Mouse (Mus musculus) kidney, postnatal 36 days (tissue): ENCODE results near the gene Oaz3.

ENCODE experiments used
- DNase-seq, 2 experiments: peaks; one replicate each; pipeline ENCODE4 v3.0.0; 2021 to 2022; ENCODE audit warnings: mixed read lengths in 2 of 2

The Oaz3 gene

GRCm38 (mm10) chr3:94456529-94457000, 12.8 kb upstream of the Oaz3 start:
- DNase-seq = peak; percentile 83 to 89

GRCm38 (mm10) chr3:94449377-94449776, 5.7 kb upstream of the Oaz3 start:
- no peak for DNase-seq

GRCm38 (mm10) chr3:94442951-94443596, 641 bp downstream of the Oaz3 start, which contains the start of gene Mrpl9:
Mrpl9 (plus strand) TSS chr3:94443318.
- peak; percentile 95 to 97 for DNase-seq

- DNase-seq = peak; percentile 16 to 42
Observed at GRCm38 (mm10) chr3:94441182-94441581, 2.5 kb downstream of the Oaz3 start.

- no peak for DNase-seq
Observed at GRCm38 (mm10) chr3:94436420-94436819, 7.3 kb downstream of the Oaz3 start.

GRCm38 (mm10) chr3:94434305-94434704, 9.4 kb downstream of the Oaz3 start:
- peak in 1 of 2 experiments; percentile 20 for DNase-seq

GRCm38 (mm10) chr3:94430980-94431379, 12.7 kb downstream of the Oaz3 start:
- DNase-seq = no peak

- DNase-seq = peak; percentile 94 to 97
Observed at GRCm38 (mm10) chr3:94413031-94413679, 30.6 kb downstream of the Oaz3 start, which contains the start of gene Tdrkh. Tdrkh (plus strand) TSS chr3:94413273.

- peak in 1 of 2 experiments; percentile 39 for DNase-seq
Observed at GRCm38 (mm10) chr3:94412530-94412929, 31.2 kb downstream of the Oaz3 start.

GRCm38 (mm10) chr3:94405561-94405960, 38.2 kb downstream of the Oaz3 start:
- DNase-seq = peak in 1 of 2 experiments; percentile 27

- DNase-seq = no peak
Observed at GRCm38 (mm10) chr3:94404366-94405054, 39.2 kb downstream of the Oaz3 start.

- no peak for DNase-seq
Observed at GRCm38 (mm10) chr3:94402451-94402850, 41.3 kb downstream of the Oaz3 start.

GRCm38 (mm10) chr3:94399663-94400310, 43.9 kb downstream of the Oaz3 start:
- DNase-seq = no peak

GRCm38 (mm10) chr3:94398943-94399481, 44.7 kb downstream of the Oaz3 start:
- DNase-seq = peak in 1 of 2 experiments; percentile 59

GRCm38 (mm10) chr3:94398217-94398616, 45.5 kb downstream of the Oaz3 start, which contains the start of gene Lingo4:
Lingo4 (plus strand) TSS chr3:94398517.
- DNase-seq = no peak

GRCm38 (mm10) chr3:94396851-94397250, 46.9 kb downstream of the Oaz3 start:
- no peak for DNase-seq

GRCm38 (mm10) chr3:94396336-94396735, 47.4 kb downstream of the Oaz3 start:
- DNase-seq = no peak

GRCm38 (mm10) chr3:94393049-94393448, 50.7 kb downstream of the Oaz3 start:
- DNase-seq = no peak

- DNase-seq = no peak
Observed at GRCm38 (mm10) chr3:94392128-94392527, 51.6 kb downstream of the Oaz3 start.

- no peak for DNase-seq
Observed at GRCm38 (mm10) chr3:94391001-94391400, 52.7 kb downstream of the Oaz3 start.

GRCm38 (mm10) chr3:94389420-94389819, 54.3 kb downstream of the Oaz3 start:
- DNase-seq = no peak

- no peak for DNase-seq
Observed at GRCm38 (mm10) chr3:94388047-94388446, 55.7 kb downstream of the Oaz3 start.

GRCm38 (mm10) chr3:94387391-94387790, 56.3 kb downstream of the Oaz3 start:
- no peak for DNase-seq
